Mouse (Mus musculus): ENCODE measurements around the gene Map9. TPM values are rescaled to one million over a fixed set of nuclear protein-coding genes. Genes with fewer than 3 reads are reported as not detected.

Gene Map9
- 0.09 and 0.14 TPM in 2 replicates for polyA plus RNA-seq (2012)

DNA sequence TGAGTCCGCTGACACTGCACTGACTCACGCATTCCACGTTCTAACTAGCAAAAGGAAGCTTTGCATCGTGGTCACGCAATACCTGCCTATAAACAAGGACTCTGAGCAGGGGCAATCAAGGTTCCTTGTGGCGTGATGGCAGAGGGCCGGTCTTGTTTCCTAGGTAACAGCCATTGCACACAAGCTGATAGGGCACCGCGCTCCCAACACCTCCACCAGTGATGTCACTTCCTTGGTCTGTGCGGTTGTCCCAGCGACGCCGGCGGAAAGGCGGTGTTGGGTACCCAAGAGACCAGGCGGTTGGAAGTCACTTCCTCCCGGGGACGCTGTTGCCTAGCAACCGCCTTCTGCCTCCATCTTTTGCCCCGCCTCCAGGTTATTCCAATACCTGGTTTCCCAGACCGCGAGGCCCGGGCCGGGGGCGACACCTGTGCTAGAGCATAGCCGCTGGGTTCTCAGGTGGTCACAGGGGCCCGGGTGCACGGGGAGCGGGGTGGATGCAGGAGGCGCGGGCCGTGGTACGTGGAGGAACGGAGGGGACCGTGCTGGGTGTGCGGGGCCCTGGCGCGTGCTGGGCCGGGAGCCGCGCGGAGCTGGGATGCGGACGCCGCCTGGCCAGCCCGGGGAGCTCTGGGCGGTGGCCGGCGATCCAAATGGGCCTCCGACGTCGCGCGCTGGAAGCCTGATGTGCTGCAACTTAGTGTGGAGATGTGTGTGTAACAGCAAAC is at the start of gene Map9:
Gene Map9 (plus strand): TSS at position 248 of the 728 bp plus-strand sequence.

Other genes with a start within 250 kb of the Map9 start
- 0.57 and 0.99 TPM in 2 replicates for gene Gucy1a1, start 212.3 kb upstream of the Map9 start, polyA plus RNA-seq (2012)
- not detected in 2 replicates for gene Npy2r, start 190.0 kb downstream of the Map9 start, polyA plus RNA-seq (2012)